Mouse (Mus musculus): ENCODE measurements around the gene Tmod1. TPM values are rescaled to one million over a fixed set of nuclear protein-coding genes. Genes with fewer than 3 reads are reported as not detected.

Tmod1 gene
- polyA plus RNA-seq, 1 experiment from 2014 or later = 0.85 TPM

- whole genome bisulfite sequencing = 27% methylated on average over 5 of the region's 5 CpGs
- Histone ChIP-seq H3K4me3 (ENCODE audit: low read depth, low read length) (no peak overlapping the region), H3K36me3 (ENCODE audit: control insufficient read depth, insufficient read depth, low read length) (no peaks in the 10 kb centered on the region), H3K27me3 (ENCODE audit: control insufficient read depth, insufficient read depth, low read depth, low read length) (peaks cover 32% of the 10 kb centered on the region), H3K27ac (ENCODE audit: low read length) (no peak overlapping the region), H3K9me3 (replicated peaks; ENCODE audit: control insufficient read depth, low read length, poor library complexity, severe bottlenecking) (no peaks in the 10 kb centered on the region), H3K4me1 (ENCODE audit: control insufficient read depth, insufficient read depth, low read length) (peaks cover 9% of the 10 kb centered on the region; the same call in 1 of the 2 replicates), H3K9ac (ENCODE audit: low read depth, low read length) (no peak overlapping the region), H3K4me2 (ENCODE audit: low read length) (no peak overlapping the region)
- ATAC-seq = no peak
Measured at GRCm38 (mm10) chr4:46042505-46042850, 3.7 kb downstream of the Tmod1 start.

- Histone ChIP-seq H3K27ac (ENCODE audit: low read length) (no peak overlapping the region), H3K4me3 (ENCODE audit: low read depth, low read length) (no peak overlapping the region), H3K27me3 (ENCODE audit: control insufficient read depth, insufficient read depth, low read depth, low read length) (peaks cover 25% of the 10 kb centered on the region; the same call in 1 of the 2 replicates), H3K4me2 (ENCODE audit: low read length) (no peak overlapping the region), H3K4me1 (ENCODE audit: control insufficient read depth, insufficient read depth, low read length) (peaks cover 9% of the 10 kb centered on the region; the same call in 1 of the 2 replicates), H3K9me3 (replicated peaks; ENCODE audit: control insufficient read depth, low read length, poor library complexity, severe bottlenecking) (no peaks in the 10 kb centered on the region), H3K36me3 (ENCODE audit: control insufficient read depth, insufficient read depth, low read length) (no peaks in the 10 kb centered on the region), H3K9ac (ENCODE audit: low read depth, low read length) (no peak overlapping the region)
- 87% methylated on average over 8 of the region's 8 CpGs for WGBS
- ATAC-seq = no peak
Measured at GRCm38 (mm10) chr4:46043361-46043760, 4.6 kb downstream of the Tmod1 start.

- Histone ChIP-seq H3K4me3 (ENCODE audit: low read depth, low read length) (no peak overlapping the region), H3K4me1 (ENCODE audit: control insufficient read depth, insufficient read depth, low read length) (no peaks in the 10 kb centered on the region), H3K9me3 (replicated peaks; ENCODE audit: control insufficient read depth, low read length, poor library complexity, severe bottlenecking) (no peaks in the 10 kb centered on the region), H3K27me3 (ENCODE audit: control insufficient read depth, insufficient read depth, low read depth, low read length) (no peaks in the 10 kb centered on the region), H3K36me3 (ENCODE audit: control insufficient read depth, insufficient read depth, low read length) (no peaks in the 10 kb centered on the region), H3K9ac (ENCODE audit: low read depth, low read length) (no peak overlapping the region), H3K27ac (ENCODE audit: low read length) (no peak overlapping the region), H3K4me2 (ENCODE audit: low read length) (no peak overlapping the region)
- WGBS = 83% methylated on average over 4 of the region's 4 CpGs
- no peak for ATAC-seq
Measured at GRCm38 (mm10) chr4:46047971-46048370, 9.2 kb downstream of the Tmod1 start.

- H3K36me3 ChIP-seq (ENCODE audit: control insufficient read depth, insufficient read depth, low read length) = no peaks in the 10 kb centered on the region
- no peaks in the 10 kb centered on the region for H3K4me1 ChIP-seq (ENCODE audit: control insufficient read depth, insufficient read depth, low read length)
- no peak for ATAC-seq
- H3K9me3 ChIP-seq (replicated peaks; ENCODE audit: control insufficient read depth, low read length, poor library complexity, severe bottlenecking) = no peaks in the 10 kb centered on the region
- no peak overlapping the region for H3K4me2 ChIP-seq (ENCODE audit: low read length)
- WGBS = 91% methylated on average over 7 of the region's 7 CpGs
- H3K9ac ChIP-seq (ENCODE audit: low read depth, low read length) = no peak overlapping the region
- no peak overlapping the region for H3K4me3 ChIP-seq (ENCODE audit: low read depth, low read length)
- H3K27me3 ChIP-seq (ENCODE audit: control insufficient read depth, insufficient read depth, low read depth, low read length) = no peaks in the 10 kb centered on the region
- no peak overlapping the region for H3K27ac ChIP-seq (ENCODE audit: low read length)
Measured at GRCm38 (mm10) chr4:46048418-46048817, 9.7 kb downstream of the Tmod1 start.

- no peak overlapping the region for H3K9ac ChIP-seq (ENCODE audit: low read depth, low read length)
- WGBS = 90% methylated on average over 9 of the region's 9 CpGs
- no peaks in the 10 kb centered on the region for H3K9me3 ChIP-seq (replicated peaks; ENCODE audit: control insufficient read depth, low read length, poor library complexity, severe bottlenecking)
- no peaks in the 10 kb centered on the region for H3K36me3 ChIP-seq (ENCODE audit: control insufficient read depth, insufficient read depth, low read length)
- H3K4me3 ChIP-seq (ENCODE audit: low read depth, low read length) = no peak overlapping the region
- H3K4me1 ChIP-seq (ENCODE audit: control insufficient read depth, insufficient read depth, low read length) = no peaks in the 10 kb centered on the region
- no peak overlapping the region for H3K27ac ChIP-seq (ENCODE audit: low read length)
- no peak overlapping the region for H3K4me2 ChIP-seq (ENCODE audit: low read length)
- H3K27me3 ChIP-seq (ENCODE audit: control insufficient read depth, insufficient read depth, low read depth, low read length) = no peaks in the 10 kb centered on the region
- no peak for ATAC-seq
Measured at GRCm38 (mm10) chr4:46053323-46054107, 14.8 kb downstream of the Tmod1 start.

GRCm38 (mm10) chr4:46056163-46056562 lies 17.4 kb downstream of the Tmod1 start:
- Histone ChIP-seq H3K27ac (ENCODE audit: low read length) (no peak overlapping the region), H3K27me3 (ENCODE audit: control insufficient read depth, insufficient read depth, low read depth, low read length) (no peaks in the 10 kb centered on the region), H3K9me3 (replicated peaks; ENCODE audit: control insufficient read depth, low read length, poor library complexity, severe bottlenecking) (no peaks in the 10 kb centered on the region), H3K4me2 (ENCODE audit: low read length) (no peak overlapping the region), H3K4me1 (ENCODE audit: control insufficient read depth, insufficient read depth, low read length) (no peaks in the 10 kb centered on the region), H3K4me3 (ENCODE audit: low read depth, low read length) (no peak overlapping the region), H3K36me3 (ENCODE audit: control insufficient read depth, insufficient read depth, low read length) (no peaks in the 10 kb centered on the region), H3K9ac (ENCODE audit: low read depth, low read length) (no peak overlapping the region)
- no peak for ATAC-seq
- 72% methylated on average over 5 of the region's 5 CpGs for WGBS

GRCm38 (mm10) chr4:46061259-46061962 lies 22.7 kb downstream of the Tmod1 start:
- H3K27ac ChIP-seq (ENCODE audit: low read length) = no peak overlapping the region
- no peak overlapping the region for H3K9ac ChIP-seq (ENCODE audit: low read depth, low read length)
- H3K27me3 ChIP-seq (ENCODE audit: control insufficient read depth, insufficient read depth, low read depth, low read length) = no peaks in the 10 kb centered on the region
- WGBS = 81% methylated on average over 12 of the region's 12 CpGs
- no peak overlapping the region for H3K4me3 ChIP-seq (ENCODE audit: low read depth, low read length)
- no peaks in the 10 kb centered on the region for H3K4me1 ChIP-seq (ENCODE audit: control insufficient read depth, insufficient read depth, low read length)
- H3K9me3 ChIP-seq (replicated peaks; ENCODE audit: control insufficient read depth, low read length, poor library complexity, severe bottlenecking) = no peaks in the 10 kb centered on the region
- H3K4me2 ChIP-seq (ENCODE audit: low read length) = no peak overlapping the region
- no peaks in the 10 kb centered on the region for H3K36me3 ChIP-seq (ENCODE audit: control insufficient read depth, insufficient read depth, low read length)
- ATAC-seq = no peak

- Histone ChIP-seq H3K36me3 (ENCODE audit: control insufficient read depth, insufficient read depth, low read length) (no peaks in the 10 kb centered on the region), H3K4me1 (ENCODE audit: control insufficient read depth, insufficient read depth, low read length) (no peaks in the 10 kb centered on the region), H3K27me3 (ENCODE audit: control insufficient read depth, insufficient read depth, low read depth, low read length) (no peaks in the 10 kb centered on the region), H3K4me2 (ENCODE audit: low read length) (no peak overlapping the region), H3K9ac (ENCODE audit: low read depth, low read length) (no peak overlapping the region), H3K4me3 (ENCODE audit: low read depth, low read length) (no peak overlapping the region), H3K27ac (ENCODE audit: low read length) (no peak overlapping the region), H3K9me3 (replicated peaks; ENCODE audit: control insufficient read depth, low read length, poor library complexity, severe bottlenecking) (no peaks in the 10 kb centered on the region)
- ATAC-seq = no peak
- 85% methylated on average over 4 of the region's 4 CpGs for WGBS
Measured at GRCm38 (mm10) chr4:46063841-46064240, 25.1 kb downstream of the Tmod1 start.

GRCm38 (mm10) chr4:46064263-46064662 lies 25.5 kb downstream of the Tmod1 start:
- no peaks in the 10 kb centered on the region for H3K4me1 ChIP-seq (ENCODE audit: control insufficient read depth, insufficient read depth, low read length)
- no peaks in the 10 kb centered on the region for H3K9me3 ChIP-seq (replicated peaks; ENCODE audit: control insufficient read depth, low read length, poor library complexity, severe bottlenecking)
- no peak overlapping the region for H3K9ac ChIP-seq (ENCODE audit: low read depth, low read length)
- WGBS = 72% methylated on average over 8 of the region's 8 CpGs
- H3K4me3 ChIP-seq (ENCODE audit: low read depth, low read length) = no peak overlapping the region
- no peak overlapping the region for H3K4me2 ChIP-seq (ENCODE audit: low read length)
- ATAC-seq = no peak
- no peak overlapping the region for H3K27ac ChIP-seq (ENCODE audit: low read length)
- no peaks in the 10 kb centered on the region for H3K36me3 ChIP-seq (ENCODE audit: control insufficient read depth, insufficient read depth, low read length)
- H3K27me3 ChIP-seq (ENCODE audit: control insufficient read depth, insufficient read depth, low read depth, low read length) = no peaks in the 10 kb centered on the region
